Mouse (Mus musculus) fat pad, adult 2 months (tissue): ENCODE measurements at regions not wholly inside any gene's neighbourhood (a gene's known extent, or its start where the extent isn't known, plus 50 kb on each side); places are given as distances from the start of the nearest gene placed in this dataset.

Source experiments
- DNase-seq: peaks from one replicate; pipeline ENCODE4 v3.0.0-alpha.2; 2011; ENCODE audit warnings: low read depth, low spot score; ENCODE audit errors: extremely low read depth

DNA sequence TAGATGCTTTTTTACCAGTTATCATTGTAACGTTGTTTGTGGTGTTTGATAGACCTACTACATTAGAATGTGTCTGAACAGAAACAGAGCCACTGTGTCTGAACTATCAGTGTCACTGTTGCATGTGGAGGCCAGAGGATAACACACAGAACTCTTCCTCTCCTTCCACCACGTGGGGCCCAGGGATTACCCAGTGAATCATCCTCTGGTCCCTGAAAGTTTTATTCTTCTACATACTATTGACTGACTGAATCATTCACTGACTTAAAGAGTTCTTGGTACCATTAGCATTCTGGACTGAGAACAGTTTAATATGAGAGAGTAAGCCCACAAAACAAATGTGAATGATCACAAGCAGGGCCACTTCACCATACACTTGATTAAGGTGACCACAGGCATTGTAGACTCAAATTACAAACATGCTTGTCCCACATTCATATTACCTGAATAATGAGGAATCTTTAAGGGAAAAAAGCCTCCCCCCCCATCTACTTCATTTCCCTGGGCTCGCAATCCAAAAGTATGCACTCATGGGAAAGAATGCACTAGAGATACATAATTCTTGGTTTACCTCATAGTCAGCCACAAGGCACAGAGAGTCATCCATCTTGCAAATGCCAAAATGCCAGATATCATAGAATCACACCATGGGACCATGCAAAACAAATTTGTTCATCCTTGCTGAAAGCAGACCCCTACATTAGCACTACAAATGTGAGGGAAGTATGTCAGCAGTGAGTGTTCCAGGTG, 68.1 kb upstream of the Tnfsf11 start:
- DNase-seq: no peak

DNA sequence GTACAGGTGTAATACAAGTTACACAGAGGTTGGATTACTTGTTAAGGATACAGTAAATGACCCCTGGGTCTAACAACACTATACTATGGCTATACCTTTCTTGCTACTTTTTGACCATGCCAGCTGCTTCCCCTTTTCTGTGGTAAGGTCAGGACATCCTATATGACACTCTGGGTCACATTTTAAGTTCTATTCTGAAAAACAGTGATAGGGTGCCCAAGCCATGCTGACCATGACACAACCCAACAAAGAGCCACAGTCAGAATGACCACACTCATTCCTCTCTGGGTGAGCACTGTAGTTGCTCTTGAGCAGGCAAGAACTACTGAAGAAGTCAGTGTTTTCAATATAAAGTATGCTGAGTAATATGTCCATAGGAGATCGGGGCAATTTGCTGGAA, 64.3 kb upstream of the Tnfsf11 start:
- no peak for DNase-seq

DNA sequence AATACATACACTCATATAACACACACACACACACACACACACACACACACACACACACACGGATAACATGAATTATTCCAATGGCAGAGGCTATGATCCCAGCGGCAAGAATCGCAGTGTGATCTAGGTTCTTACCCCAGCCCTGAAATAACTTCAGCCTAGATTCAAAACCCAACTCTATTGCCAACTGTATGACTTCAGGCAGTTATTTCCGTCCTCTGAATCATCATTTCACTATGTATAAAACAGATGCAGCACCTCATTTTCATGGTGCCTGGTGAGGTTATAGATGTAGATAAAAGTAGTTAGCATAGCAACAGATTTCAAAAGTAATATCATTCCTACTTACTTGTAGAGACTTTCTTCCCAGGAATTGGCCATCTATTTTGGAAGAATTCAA, 61.0 kb upstream of the Tnfsf11 start:
- DNase-seq: no peak

DNA sequence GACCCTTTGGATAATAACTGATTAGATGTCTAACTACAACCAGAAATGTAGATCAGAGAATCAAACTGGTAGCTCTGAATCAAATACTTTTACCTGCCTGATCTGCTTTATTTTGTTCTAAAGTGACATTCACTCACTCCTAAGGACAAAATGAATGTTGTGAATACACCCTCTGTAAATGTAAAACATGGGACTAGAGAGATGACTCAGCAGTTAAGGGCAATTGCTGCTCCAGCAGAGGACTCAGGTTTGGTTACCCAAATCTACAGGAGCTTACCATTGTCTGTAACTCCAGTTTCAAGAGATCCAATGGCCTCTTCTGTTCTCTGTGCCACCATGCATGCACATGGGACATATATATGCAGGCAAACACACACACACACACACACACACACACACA, 57.0 kb upstream of the Tnfsf11 start:
- no peak for DNase-seq

DNA sequence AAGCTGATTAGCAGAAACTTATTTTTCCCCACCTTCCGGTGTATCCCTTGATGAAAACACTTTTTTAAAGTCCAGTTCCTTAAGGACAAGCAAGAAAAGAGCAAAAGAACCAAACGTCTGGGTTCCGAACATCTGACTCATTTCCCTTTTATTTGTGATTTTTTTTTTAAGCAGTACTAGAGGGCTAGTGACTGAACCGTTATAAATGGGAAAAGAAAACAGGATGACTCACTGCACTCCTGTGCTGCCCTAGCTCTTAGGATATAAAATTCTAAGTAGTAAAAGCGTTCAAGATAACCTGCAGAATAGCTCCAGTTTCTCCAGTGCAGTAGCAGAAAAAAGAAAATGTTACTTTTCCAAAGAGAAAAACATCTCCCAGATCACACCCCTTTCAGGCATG, 55.3 kb upstream of the Tnfsf11 start:
- DNase-seq: no peak
